Mouse (Mus musculus) forebrain, embryonic 14.5 days (tissue): ENCODE results near the gene Jph4. TPM values are rescaled to one million over a fixed set of nuclear protein-coding genes. Genes with fewer than 3 reads are reported as not detected.
A peak's percentile ranks its signal among the peaks of the same experiment; 100 is the strongest.

Experiments used
- ATAC-seq: fragments of 200-750 bp; cut with Nextera tagmentation; 2 replicates; pipeline ENCODE4 v1.8.0; 2017; ENCODE audit warnings: mild to moderate bottlenecking, moderate library complexity
- DNase-seq: peaks from one replicate; pipeline ENCODE4 v3.0.0-alpha.2; 2015; ENCODE audit warnings: low spot score
- H3K27ac ChIP-seq: fragments of 300-500 bp; sonication (generic); 2 replicates; pipeline ENCODE4 v1.5.1; 2014; ENCODE audit warnings: low read depth, mild to moderate bottlenecking, control low read depth, low read length, moderate library complexity
- H3K27me3 ChIP-seq: fragments of 300-500 bp; sonication (generic); replicated peaks from 2 replicates; pipeline ENCODE4 v1.6.1; 2014; ENCODE audit warnings: low read length, control low read depth, mixed read lengths; ENCODE audit not compliant: control insufficient read depth, insufficient read depth
- H3K36me3 ChIP-seq: fragments of 300-500 bp; sonication (generic); 2 replicates; pipeline ENCODE4 v1.6.1; 2014; ENCODE audit warnings: low read length, control low read depth; ENCODE audit not compliant: control insufficient read depth, insufficient read depth
- H3K4me1 ChIP-seq: fragments of 300-500 bp; sonication (generic); 2 replicates; pipeline ENCODE4 v1.6.1; 2014; ENCODE audit warnings: antibody characterized with exemption, low read length, control low read depth; ENCODE audit not compliant: control insufficient read depth, insufficient read depth
- H3K4me2 ChIP-seq: fragments of 300-500 bp; sonication (generic); 2 replicates; pipeline ENCODE4 v1.6.1; 2014; ENCODE audit warnings: mild to moderate bottlenecking, control low read depth, low read length
- H3K4me3 ChIP-seq: fragments of 300-500 bp; sonication (generic); 2 replicates; pipeline ENCODE4 v1.5.1; 2014; ENCODE audit warnings: low read depth, low read length, control low read depth
- H3K9ac ChIP-seq: fragments of 300-500 bp; sonication (generic); 2 replicates; pipeline ENCODE4 v1.6.1; 2014; ENCODE audit warnings: mild to moderate bottlenecking, low read length, control low read depth, moderate library complexity
- H3K9me3 ChIP-seq: fragments of 300-500 bp; sonication (generic); replicated peaks from 2 replicates; pipeline ENCODE4 v1.6.1; 2016; ENCODE audit warnings: low read length, control low read depth, mixed read lengths; ENCODE audit not compliant: control insufficient read depth
- WGBS: fragments of 180-500 bp; shearing (Covaris S2); extraction: QIAGEN DNeasy Blood & Tissue Kit; methylation state at CpG from one replicate; pipeline ENCODE4 v1.1.7; 2014; 5-methylcytosine and 5-hydroxymethylcytosine counted together
- polyA plus RNA-seq: library from polyadenylated mRNA; unstranded; fragments of >200 nt; fragmentation: Nextera tagmentation; extraction: Ambion mirVana; gene quantifications from 2 replicates; pipeline ENCODE4 v1.2.1, GENCODE M21; 2014

Jph4 gene
- polyA plus RNA-seq, 1 experiment from 2014 or later = 24.1 TPM

GRCm38 (mm10) chr14:55113351-55113974, 3.3 kb downstream of the Jph4 start:
- peaks cover 6% of the 10 kb centered on the region; the same call in 1 of the 2 replicates for H3K27me3 ChIP-seq
- WGBS = 80% methylated on average over 51 of the region's 51 CpGs
- no peak for ATAC-seq

GRCm38 (mm10) chr14:55111720-55112119, 5.0 kb downstream of the Jph4 start:
- Histone ChIP-seq H3K4me2 (peak overlapping the region; percentile 9; the same call in 1 of the 2 replicates), H3K36me3 (peaks cover 8% of the 10 kb centered on the region; the same call in 1 of the 2 replicates), H3K9ac (no peak overlapping the region), H3K4me1 (peaks cover 32% of the 10 kb centered on the region), H3K27ac (no peak overlapping the region), H3K9me3 (no peaks in the 10 kb centered on the region), H3K4me3 (no peak overlapping the region), H3K27me3 (peaks cover 6% of the 10 kb centered on the region; the same call in 1 of the 2 replicates)
- DNase-seq (no peak), ATAC-seq (no peak)
- WGBS = 72% methylated on average over 2 of the region's 2 CpGs

More at GRCm38 (mm10) chr14:55113351-55113974, 3.3 kb downstream of the Jph4 start:
- Histone ChIP-seq H3K4me2 (peak overlapping the region; percentile 96), H3K9ac (peak overlapping the region; percentile 32), H3K27ac (no peak overlapping the region), H3K36me3 (peaks cover 8% of the 10 kb centered on the region; the same call in 1 of the 2 replicates), H3K4me1 (peaks cover 31% of the 10 kb centered on the region), H3K9me3 (no peaks in the 10 kb centered on the region), H3K4me3 (peak overlapping the region; percentile 73)
- no peak for DNase-seq

GRCm38 (mm10) chr14:55110076-55110475, 6.7 kb downstream of the Jph4 start:
- no peak overlapping the region for H3K4me2 ChIP-seq
- H3K27me3 ChIP-seq = peaks cover 6% of the 10 kb centered on the region; the same call in 1 of the 2 replicates
- DNase-seq (no peak), ATAC-seq (no peak)
- H3K4me1 ChIP-seq = peaks cover 44% of the 10 kb centered on the region
- no peaks in the 10 kb centered on the region for H3K9me3 ChIP-seq
- no peak overlapping the region for H3K27ac ChIP-seq
- no peak overlapping the region for H3K9ac ChIP-seq
- 31% methylated on average over 9 of the region's 9 CpGs for WGBS
- H3K36me3 ChIP-seq = peaks cover 8% of the 10 kb centered on the region; the same call in 1 of the 2 replicates
- H3K4me3 ChIP-seq = no peak overlapping the region

- WGBS = 8% methylated on average over 21 of the region's 21 CpGs
- no peaks in the 10 kb centered on the region for H3K9me3 ChIP-seq
- peak overlapping the region; percentile 33 for H3K4me2 ChIP-seq
- peaks cover 8% of the 10 kb centered on the region; the same call in 1 of the 2 replicates for H3K36me3 ChIP-seq
- peaks cover 44% of the 10 kb centered on the region for H3K4me1 ChIP-seq
- H3K9ac ChIP-seq = peak overlapping the region; percentile 37
- 0 out of 2 replicates have a peak, but pooled peaks have one; percentile 2 for ATAC-seq
- no peak for DNase-seq
- peaks cover 6% of the 10 kb centered on the region; the same call in 1 of the 2 replicates for H3K27me3 ChIP-seq
- H3K27ac ChIP-seq = peak overlapping the region; percentile 85
- no peak overlapping the region for H3K4me3 ChIP-seq
These were observed 7.5 kb downstream of the Jph4 start for GRCm38 (mm10) chr14:55109048-55109873.

DNA sequence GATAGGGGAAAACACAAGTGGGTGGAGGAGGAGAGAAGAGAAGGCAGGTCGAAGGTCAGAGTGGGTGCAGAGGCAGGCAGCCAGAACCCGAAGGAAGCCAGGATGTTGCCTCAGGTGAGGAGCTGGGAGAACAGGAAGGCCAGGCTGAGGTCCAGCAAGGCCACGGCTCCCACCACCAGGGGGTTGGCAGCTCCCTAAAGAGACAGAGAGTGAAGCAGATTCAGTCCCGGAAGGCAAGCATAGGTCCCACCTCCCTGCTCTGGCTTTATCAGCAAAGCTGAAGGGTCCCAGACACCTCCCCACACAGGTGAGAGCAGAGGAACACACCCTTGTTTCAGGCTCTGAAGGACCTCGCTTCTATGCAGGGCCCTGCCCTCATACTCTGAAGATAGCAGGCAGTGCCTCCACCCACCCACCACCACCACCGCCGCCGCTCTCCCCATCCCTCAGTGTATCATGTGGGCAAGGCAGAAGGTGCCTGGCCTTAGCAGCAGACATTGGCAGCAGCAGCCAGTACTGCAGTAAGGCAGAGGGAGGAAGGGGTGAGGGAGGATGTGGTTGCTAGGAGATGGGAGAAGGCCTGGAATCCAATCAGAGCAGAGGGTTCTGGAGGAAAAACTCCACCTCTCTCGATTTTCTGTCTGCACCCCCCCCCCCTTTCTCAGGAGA, 8.4 kb downstream of the Jph4 start:
- H3K4me1 ChIP-seq = peaks cover 36% of the 10 kb centered on the region
- H3K4me2 ChIP-seq = peak overlapping the region; percentile 33; the same call in 1 of the 2 replicates
- peak overlapping the region; percentile 85 for H3K27ac ChIP-seq
- H3K4me3 ChIP-seq = no peak overlapping the region
- peak overlapping the region; percentile 45 for H3K9ac ChIP-seq
- DNase-seq = peak; percentile 93
- 36% methylated on average over 9 of the region's 9 CpGs for WGBS
- H3K9me3 ChIP-seq = no peaks in the 10 kb centered on the region
- peak; percentile 87 for ATAC-seq
- peaks cover 6% of the 10 kb centered on the region; the same call in 1 of the 2 replicates for H3K36me3 ChIP-seq
- no peaks in the 10 kb centered on the region; the same call in 1 of the 2 replicates for H3K27me3 ChIP-seq

DNA sequence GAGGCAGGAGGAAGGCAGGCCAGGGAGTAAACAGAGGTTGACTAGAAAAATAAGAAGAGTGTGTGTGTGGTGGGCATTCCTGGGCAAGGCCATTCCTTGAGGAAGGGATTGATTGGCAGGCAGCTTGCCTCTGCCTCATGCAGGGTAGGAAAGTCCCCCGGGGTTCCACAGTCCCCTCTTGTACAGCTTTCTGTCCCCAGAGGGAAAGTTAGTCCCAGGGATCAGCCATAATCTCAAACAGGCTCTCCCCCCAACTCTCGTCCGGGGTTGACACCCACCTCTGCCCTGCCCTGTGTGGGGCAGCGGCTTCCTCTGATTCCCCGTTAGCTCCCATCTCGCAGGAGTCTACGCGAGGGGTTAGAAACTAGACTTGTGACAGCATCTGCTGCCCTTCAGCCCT, 9.7 kb downstream of the Jph4 start:
- H3K27ac ChIP-seq = no peak overlapping the region; the same call in 1 of the 2 replicates
- WGBS = 70% methylated on average over 8 of the region's 8 CpGs

GRCm38 (mm10) chr14:55105836-55106809, 10.6 kb downstream of the Jph4 start, which contains the start of gene Ap1g2:
Gene Ap1g2, minus strand, starts transcription at chr14:55106593.
- Histone ChIP-seq H3K4me3 (peak within 1 kb of the TSS; percentile 39), H3K4me2 (peak within 1 kb of the TSS; percentile 94), H3K9ac (peak within 1 kb of the TSS; percentile 80), H3K27me3 (no peaks in the 10 kb centered on the region), H3K9me3 (no peaks in the 10 kb centered on the region), H3K27ac (peak within 1 kb of the TSS; percentile 72), H3K36me3 (0 out of 2 replicates have a peak, but pooled peaks cover 4% of the 10 kb centered on the region), H3K4me1 (peaks cover 33% of the 10 kb centered on the region)
- DNase-seq (peak; percentile 90), ATAC-seq (peak; percentile 71)
- WGBS = under 1% methylated on average over 39 of the region's 39 CpGs

More for the DNA sequence above, 9.7 kb downstream of the Jph4 start:
- ATAC-seq = no peak
- Histone ChIP-seq H3K27me3 (no peaks in the 10 kb centered on the region), H3K36me3 (no peaks in the 10 kb centered on the region), H3K4me2 (no peak overlapping the region), H3K9me3 (no peaks in the 10 kb centered on the region), H3K9ac (no peak overlapping the region), H3K4me1 (peaks cover 35% of the 10 kb centered on the region), H3K4me3 (no peak overlapping the region)
- no peak for DNase-seq
